In genomic region chr6:83127419-83127818, GRCm38 (mm10) we compare ENCODE assay signal across 20 mouse cellular contexts. TPM values are rescaled to one million over a fixed set of nuclear protein-coding genes. Genes with fewer than 3 reads are reported as not detected.
A peak's percentile ranks its signal among the peaks of the same experiment; 100 is the strongest.
DNase-seq lines count a peak whose midpoint lies in the region; ATAC-seq and TF ChIP-seq lines count a peak whose summit lies in the region.
"Had no signal": no experiment of that assay in that cellular context is flagged by ENCODE, and none has a peak within 500 bp of the region (broad histone marks: within the 10 kb centered on the region; RNA-seq: fewer than 3 reads in every experiment).

No protein-coding gene starts in this region.

- no peaks in the 10 kb centered on the region for H3K36me3 ChIP-seq in intestine, postnatal 0 days (ENCODE audit: control insufficient read depth, insufficient read depth)
- H3K36me3 ChIP-seq in intestine, embryonic 15.5 days = no peaks in the 10 kb centered on the region
- 0 out of 2 replicates have a peak, but pooled peaks cover 2% of the 10 kb centered on the region for H3K36me3 ChIP-seq in lung, embryonic 14.5 days (ENCODE audit: insufficient read depth)
- H3K36me3 ChIP-seq in G1E (replicated peaks) = peaks cover 15% of the 10 kb centered on the region
- H3K36me3 ChIP-seq: hindbrain, embryonic 15.5 days; limb, embryonic 15.5 days; neural tube, embryonic 12.5 days had no signal

- H3K9me3 ChIP-seq in intestine, postnatal 0 days (ENCODE audit: control insufficient read depth) = no peaks in the 10 kb centered on the region
- no peaks in the 10 kb centered on the region for H3K9me3 ChIP-seq in intestine, embryonic 15.5 days
- no peaks in the 10 kb centered on the region for H3K9me3 ChIP-seq in lung, embryonic 14.5 days (ENCODE audit: low read depth, low read length)
- no peaks in the 10 kb centered on the region for H3K9me3 ChIP-seq in G1E (replicated peaks)
- H3K9me3 ChIP-seq: forebrain, embryonic 13.5 days; heart, embryonic 13.5 days; hindbrain, embryonic 15.5 days; limb, embryonic 15.5 days; neural tube, embryonic 12.5 days had no signal

- H3K9ac ChIP-seq in intestine, postnatal 0 days (ENCODE audit: low read depth, low read length) = no peak overlapping the region
- H3K9ac ChIP-seq in intestine, embryonic 15.5 days = no peak overlapping the region
- no peak overlapping the region for H3K9ac ChIP-seq in lung, embryonic 14.5 days
- H3K9ac ChIP-seq: forebrain, embryonic 13.5 days; heart, embryonic 13.5 days; hindbrain, embryonic 15.5 days; limb, embryonic 15.5 days; neural tube, embryonic 12.5 days had no signal

- ATAC-seq in intestine, postnatal 0 days = no peak
- ATAC-seq in intestine, embryonic 15.5 days = no peak
- no peak for ATAC-seq in lung, embryonic 14.5 days (ENCODE audit: insufficient read depth)
- no peak for ATAC-seq in G1E (ENCODE audit: extremely low read depth, insufficient number of reproducible peaks, low FRiP score, poor library complexity, severe bottlenecking)
- ATAC-seq: forebrain, embryonic 13.5 days had no signal

- DNase-seq in lung, embryonic 14.5 days = no peak
- no peak for DNase-seq in lung, postnatal 4 days
- DNase-seq in G1E (ENCODE audit: low spot score) = no peak
- peak; percentile 30 for DNase-seq in induced T-regulatory cell, adult 2 months (ENCODE audit: low read depth)
- DNase-seq in T-cell, adult 2 months (ENCODE audit: low spot score) = no peak
- DNase-seq: adrenal gland, adult 8-10 months; cerebellum, adult 9-11 months; heart, postnatal 36 days; kidney, adult 18-20 months; kidney, postnatal 25 days; lung, adult 2 months; thymus, postnatal 25 days had no signal

- H3K27me3 ChIP-seq in intestine, postnatal 0 days (replicated peaks; ENCODE audit: control insufficient read depth, insufficient read depth, low read length) = no peaks in the 10 kb centered on the region
- no peaks in the 10 kb centered on the region for H3K27me3 ChIP-seq in intestine, embryonic 15.5 days (replicated peaks)
- H3K27me3 ChIP-seq in lung, embryonic 14.5 days (ENCODE audit: insufficient read depth, low read length) = no peaks in the 10 kb centered on the region
- H3K27me3 ChIP-seq in G1E (ENCODE audit: insufficient read depth, low read length) = no peaks in the 10 kb centered on the region; the same call in 1 of the 2 replicates
- H3K27me3 ChIP-seq: forebrain, embryonic 13.5 days; heart, embryonic 13.5 days; hindbrain, embryonic 15.5 days; limb, embryonic 15.5 days; neural tube, embryonic 12.5 days had no signal

- H3K4me1 ChIP-seq in intestine, postnatal 0 days (replicated peaks; ENCODE audit: control insufficient read depth, insufficient read depth, low read length) = 0 out of 2 replicates have a peak, but pooled peaks cover 10% of the 10 kb centered on the region
- peaks cover 14% of the 10 kb centered on the region for H3K4me1 ChIP-seq in intestine, embryonic 15.5 days (replicated peaks)
- H3K4me1 ChIP-seq in lung, embryonic 14.5 days (ENCODE audit: insufficient read depth) = peaks cover 13% of the 10 kb centered on the region
- H3K4me1 ChIP-seq in G1E (ENCODE audit: insufficient read depth, low read depth, low read length) = peaks cover 43% of the 10 kb centered on the region

- peak; percentile 57 for TF ChIP-seq CTCF in intestine, postnatal 0 days (IDR thresholded peaks at IDR 0.05; ENCODE audit: low read depth)
- peak; percentile 18 for TF ChIP-seq CTCF in lung, embryonic 14.5 days (IDR thresholded peaks at IDR 0.05; ENCODE audit: low read depth)
- peak; percentile 31; the same call in 1 of the 2 replicates for TF ChIP-seq CTCF in G1E (IDR thresholded peaks at IDR 0.05; ENCODE audit: low read depth, low read length)

- no peak overlapping the region for H3K4me3 ChIP-seq in intestine, postnatal 0 days (ENCODE audit: low read depth, low read length)
- no peak overlapping the region for H3K4me3 ChIP-seq in intestine, embryonic 15.5 days (replicated peaks)
- no peak overlapping the region for H3K4me3 ChIP-seq in lung, embryonic 14.5 days (ENCODE audit: low read depth, low read length)
- H3K4me3 ChIP-seq in G1E (ENCODE audit: low read depth, low read length) = no peak overlapping the region
- H3K4me3 ChIP-seq: forebrain, embryonic 13.5 days; heart, embryonic 13.5 days; hindbrain, embryonic 15.5 days; limb, embryonic 15.5 days; neural tube, embryonic 12.5 days had no signal

- H3K4me2 ChIP-seq in intestine, postnatal 0 days (replicated peaks; ENCODE audit: low read depth) = no peak overlapping the region
- no peak overlapping the region for H3K4me2 ChIP-seq in intestine, embryonic 15.5 days (replicated peaks)
- H3K4me2 ChIP-seq in lung, embryonic 14.5 days = no peak overlapping the region
- H3K4me2 ChIP-seq: forebrain, embryonic 13.5 days; heart, embryonic 13.5 days; hindbrain, embryonic 15.5 days; limb, embryonic 15.5 days; midbrain, embryonic 11.5 days; neural tube, embryonic 12.5 days had no signal

- WGBS in intestine, postnatal 0 days = 95% methylated on average over 5 of the region's 5 CpGs
- 96% methylated on average over 5 of the region's 5 CpGs for WGBS in intestine, embryonic 15.5 days
- 89% methylated on average over 5 of the region's 5 CpGs for WGBS in lung, embryonic 14.5 days

- H3K27ac ChIP-seq in intestine, postnatal 0 days (ENCODE audit: low read depth, low read length) = no peak overlapping the region
- no peak overlapping the region for H3K27ac ChIP-seq in intestine, embryonic 15.5 days
- H3K27ac ChIP-seq in lung, embryonic 14.5 days (ENCODE audit: low read depth) = no peak overlapping the region
- H3K27ac ChIP-seq: forebrain, embryonic 13.5 days; heart, embryonic 13.5 days; hindbrain, embryonic 15.5 days; limb, embryonic 15.5 days; neural tube, embryonic 12.5 days had no signal

RNA-seq across cellular contexts. Expression of gene Ino80b, which starts 2.2 kb away (rescaled TPM):
- polyA plus RNA-seq in intestine, postnatal 0 days (2015; fragmentation: Nextera tagmentation; extraction: Ambion mirVana) = 6.0 and 8.5 TPM in 2 replicates
- polyA plus RNA-seq in intestine, embryonic 15.5 days (2015; fragmentation: Nextera tagmentation; extraction: Ambion mirVana) = 9.0 and 9.4 TPM in 2 replicates
- polyA plus RNA-seq in lung, embryonic 14.5 days (2014; fragmentation: Nextera tagmentation; extraction: Ambion mirVana) = 12.7 and 13.3 TPM in 2 replicates
- total RNA-seq in G1E (2014; fragmentation: Nextera tagmentation) = 19.7 and 20.5 TPM in 2 replicates
- total RNA-seq in G1E (2017) = 21.1 and 27.1 TPM in 2 replicates
- 121 and 171 TPM in 2 replicates for polyA plus RNA-seq in G1E (2012)

RNA-seq across cellular contexts. Expression of gene Wbp1, which starts 6.1 kb away (rescaled TPM):
- 69.1 and 72.7 TPM in 2 replicates for polyA plus RNA-seq in intestine, postnatal 0 days (2015; fragmentation: Nextera tagmentation; extraction: Ambion mirVana)
- 79.6 and 89.1 TPM in 2 replicates for polyA plus RNA-seq in intestine, embryonic 15.5 days (2015; fragmentation: Nextera tagmentation; extraction: Ambion mirVana)
- 86.0 and 91.5 TPM in 2 replicates for polyA plus RNA-seq in lung, embryonic 14.5 days (2014; fragmentation: Nextera tagmentation; extraction: Ambion mirVana)
- 30.8 and 49.1 TPM in 2 replicates for total RNA-seq in G1E (2014; fragmentation: Nextera tagmentation)
- total RNA-seq in G1E (2017) = 94.7 and 104 TPM in 2 replicates
- 32.3 and 47.9 TPM in 2 replicates for polyA plus RNA-seq in G1E (2012)

RNA-seq across cellular contexts. Expression of gene Rtkn, which starts 7.8 kb away (rescaled TPM):
- 19.7 and 21.1 TPM in 2 replicates for polyA plus RNA-seq in intestine, postnatal 0 days (2015; fragmentation: Nextera tagmentation; extraction: Ambion mirVana)
- 23.6 and 26.4 TPM in 2 replicates for polyA plus RNA-seq in intestine, embryonic 15.5 days (2015; fragmentation: Nextera tagmentation; extraction: Ambion mirVana)
- polyA plus RNA-seq in lung, embryonic 14.5 days (2014; fragmentation: Nextera tagmentation; extraction: Ambion mirVana) = 22.7 and 26.7 TPM in 2 replicates
- total RNA-seq in G1E (2014; fragmentation: Nextera tagmentation) = 6.8 and 7.6 TPM in 2 replicates
- total RNA-seq in G1E (2017) = 4.0 and 4.9 TPM in 2 replicates
- polyA plus RNA-seq in G1E (2012) = 34.2 and 48.4 TPM in 2 replicates

RNA-seq across cellular contexts. Expression of gene Mogs, which starts 12.1 kb away (rescaled TPM):
- polyA plus RNA-seq in intestine, postnatal 0 days (2015; fragmentation: Nextera tagmentation; extraction: Ambion mirVana) = 18.4 and 20.9 TPM in 2 replicates
- 56.3 and 63.0 TPM in 2 replicates for polyA plus RNA-seq in intestine, embryonic 15.5 days (2015; fragmentation: Nextera tagmentation; extraction: Ambion mirVana)
- polyA plus RNA-seq in lung, embryonic 14.5 days (2014; fragmentation: Nextera tagmentation; extraction: Ambion mirVana) = 53.7 and 66.6 TPM in 2 replicates
- total RNA-seq in G1E (2014; fragmentation: Nextera tagmentation) = 26.5 and 28.3 TPM in 2 replicates
- total RNA-seq in G1E (2017) = 44.6 and 47.7 TPM in 2 replicates
- polyA plus RNA-seq in G1E (2012) = 104 and 116 TPM in 2 replicates

RNA-seq across cellular contexts. Expression of gene Mrpl53, which starts 18.6 kb away (rescaled TPM):
- 113 and 115 TPM in 2 replicates for polyA plus RNA-seq in intestine, postnatal 0 days (2015; fragmentation: Nextera tagmentation; extraction: Ambion mirVana)
- polyA plus RNA-seq in intestine, embryonic 15.5 days (2015; fragmentation: Nextera tagmentation; extraction: Ambion mirVana) = 123 and 135 TPM in 2 replicates
- polyA plus RNA-seq in lung, embryonic 14.5 days (2014; fragmentation: Nextera tagmentation; extraction: Ambion mirVana) = 134 TPM in 2 replicates
- total RNA-seq in G1E (2014; fragmentation: Nextera tagmentation) (17.5 and 22.1 TPM in 2 replicates), G1E (2017) (28.5 and 32.5 TPM in 2 replicates)
- polyA plus RNA-seq in G1E (2012) = 43.2 and 51.2 TPM in 2 replicates
